Mouse (Mus musculus): ENCODE results near the gene Fam122a. TPM values are rescaled to one million over a fixed set of nuclear protein-coding genes. Genes with fewer than 3 reads are reported as not detected.

Fam122a gene
- polyA plus RNA-seq, 1 experiment from 2014 or later, result 41.3 TPM

DNA sequence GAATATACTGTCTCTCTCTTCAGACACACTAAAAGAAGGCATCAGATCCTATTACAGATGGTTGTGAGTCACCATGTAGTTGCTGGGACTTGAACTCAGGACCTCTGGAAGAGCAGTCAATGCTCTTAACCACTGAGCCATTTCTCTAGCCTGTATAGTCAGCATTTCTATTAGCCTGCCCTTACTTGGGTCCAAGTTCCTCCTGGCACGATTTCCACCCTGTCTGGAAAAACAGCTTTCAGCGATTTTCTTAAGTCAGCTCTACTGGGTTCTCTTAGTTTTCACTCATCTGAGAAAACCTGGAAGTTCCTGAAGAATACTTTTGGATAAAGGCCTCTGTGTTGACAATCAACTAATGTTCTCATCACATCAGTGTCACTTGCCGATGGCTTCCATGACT lies 22.1 kb upstream of the Fam122a start:
- H3K27ac ChIP-seq (ENCODE audit: low read depth, low read length), result no peak overlapping the region
- 77% methylated on average over 3 of the region's 3 CpGs for WGBS
- no peak for ATAC-seq

DNA sequence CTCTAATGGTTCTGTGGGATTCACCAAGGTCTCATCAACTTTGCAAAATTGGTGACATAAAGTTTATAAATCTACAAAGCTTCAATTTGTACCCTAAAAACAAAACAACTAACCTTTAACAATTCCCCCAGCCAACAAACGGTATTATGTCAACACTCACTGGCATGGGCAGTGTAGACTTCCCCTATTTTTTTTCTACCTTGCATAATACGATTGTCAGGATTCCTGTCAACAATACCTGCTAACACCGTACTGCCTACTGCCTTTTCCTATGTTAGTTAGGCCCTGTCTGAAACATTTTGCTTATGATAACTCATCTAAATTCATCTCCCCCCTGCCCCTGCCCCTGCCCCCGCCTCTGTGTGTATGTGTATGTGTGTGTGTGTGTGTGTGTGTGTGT lies 16.7 kb upstream of the Fam122a start:
- ATAC-seq, result no peak
- H3K36me3 ChIP-seq (ENCODE audit: control insufficient read depth, insufficient read depth, low read length), result no peaks in the 10 kb centered on the region
- WGBS, result 92% methylated on average over 4 of the region's 4 CpGs

More for the DNA sequence above, 22.1 kb upstream of the Fam122a start:
- Histone ChIP-seq H3K4me1 (ENCODE audit: control insufficient read depth, insufficient read depth, low read length) (no peaks in the 10 kb centered on the region), H3K36me3 (ENCODE audit: control insufficient read depth, insufficient read depth, low read length) (no peaks in the 10 kb centered on the region), H3K9me3 (replicated peaks; ENCODE audit: control insufficient read depth, low read length) (no peaks in the 10 kb centered on the region), H3K4me2 (ENCODE audit: low read length) (no peak overlapping the region), H3K9ac (ENCODE audit: low read length) (no peak overlapping the region), H3K4me3 (ENCODE audit: low read depth, low read length) (no peak overlapping the region), H3K27me3 (replicated peaks; ENCODE audit: control insufficient read depth, insufficient read depth, low read length) (no peaks in the 10 kb centered on the region)
- DNase-seq (ENCODE audit: low spot score), result no peak

DNA sequence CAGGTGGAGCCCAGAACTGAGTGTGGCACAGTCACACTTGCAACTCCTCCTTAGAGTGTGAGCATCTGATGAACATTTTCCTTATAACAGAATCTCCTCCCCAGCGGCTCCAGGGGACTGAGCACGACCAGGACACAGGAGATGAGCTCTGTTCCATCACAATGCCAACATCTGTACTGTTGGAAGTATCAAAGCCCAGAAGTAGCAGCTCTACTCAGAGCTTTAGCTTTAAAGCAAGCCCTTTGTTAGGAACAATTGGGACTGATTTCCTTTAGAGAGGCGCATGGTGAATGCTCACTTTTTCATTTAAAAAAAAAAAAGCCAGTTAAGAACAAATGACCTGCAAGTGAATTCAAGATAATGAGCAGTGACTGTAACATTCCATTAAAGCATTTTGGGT lies 14.7 kb upstream of the Fam122a start:
- Histone ChIP-seq H3K9ac (ENCODE audit: low read length) (no peak overlapping the region), H3K27me3 (replicated peaks; ENCODE audit: control insufficient read depth, insufficient read depth, low read length) (no peaks in the 10 kb centered on the region), H3K4me3 (ENCODE audit: low read depth, low read length) (no peak overlapping the region), H3K9me3 (replicated peaks; ENCODE audit: control insufficient read depth, low read length) (no peaks in the 10 kb centered on the region), H3K4me1 (ENCODE audit: control insufficient read depth, insufficient read depth, low read length) (no peaks in the 10 kb centered on the region), H3K27ac (ENCODE audit: low read depth, low read length) (no peak overlapping the region), H3K4me2 (ENCODE audit: low read length) (no peak overlapping the region), H3K36me3 (ENCODE audit: control insufficient read depth, insufficient read depth, low read length) (no peaks in the 10 kb centered on the region)
- WGBS, result 7% methylated on average over 3 of the region's 3 CpGs
- ATAC-seq (no peak), DNase-seq (ENCODE audit: low spot score) (no peak)

More for the DNA sequence above, 16.7 kb upstream of the Fam122a start:
- Histone ChIP-seq H3K27ac (ENCODE audit: low read depth, low read length) (no peak overlapping the region), H3K9me3 (replicated peaks; ENCODE audit: control insufficient read depth, low read length) (no peaks in the 10 kb centered on the region), H3K4me3 (ENCODE audit: low read depth, low read length) (no peak overlapping the region), H3K4me1 (ENCODE audit: control insufficient read depth, insufficient read depth, low read length) (no peaks in the 10 kb centered on the region), H3K27me3 (replicated peaks; ENCODE audit: control insufficient read depth, insufficient read depth, low read length) (no peaks in the 10 kb centered on the region), H3K9ac (ENCODE audit: low read length) (no peak overlapping the region), H3K4me2 (ENCODE audit: low read length) (no peak overlapping the region)
- no peak for DNase-seq (ENCODE audit: low spot score)

DNA sequence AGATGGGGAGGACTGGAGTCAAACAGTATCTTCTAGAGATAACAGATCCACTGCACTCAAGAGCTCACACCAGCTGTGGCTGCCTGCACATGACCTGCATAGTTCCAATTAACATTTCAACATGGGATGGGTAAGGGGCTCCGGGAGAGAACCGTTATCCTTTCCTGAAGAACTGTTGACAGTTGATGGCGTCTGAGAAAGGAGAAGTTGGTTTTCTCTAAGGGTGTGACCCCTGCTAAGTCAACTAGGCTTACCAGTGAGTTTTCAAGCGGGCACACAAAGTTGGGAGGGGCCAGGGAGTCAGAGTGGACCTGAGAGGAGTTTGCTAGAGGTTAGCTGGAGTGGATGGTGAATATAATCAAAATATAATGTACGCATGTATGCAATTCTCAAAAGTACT lies 13.1 kb upstream of the Fam122a start:
- ATAC-seq, result no peak
- 78% methylated on average over 5 of the region's 5 CpGs for WGBS
- H3K4me2 ChIP-seq (ENCODE audit: low read length), result no peak overlapping the region
- H3K9ac ChIP-seq (ENCODE audit: low read length), result no peak overlapping the region
- no peaks in the 10 kb centered on the region for H3K27me3 ChIP-seq (replicated peaks; ENCODE audit: control insufficient read depth, insufficient read depth, low read length)
- DNase-seq (ENCODE audit: low spot score), result no peak
- no peaks in the 10 kb centered on the region for H3K36me3 ChIP-seq (ENCODE audit: control insufficient read depth, insufficient read depth, low read length)
- H3K4me1 ChIP-seq (ENCODE audit: control insufficient read depth, insufficient read depth, low read length), result no peaks in the 10 kb centered on the region
- H3K27ac ChIP-seq (ENCODE audit: low read depth, low read length), result no peak overlapping the region
- no peaks in the 10 kb centered on the region for H3K9me3 ChIP-seq (replicated peaks; ENCODE audit: control insufficient read depth, low read length)
- H3K4me3 ChIP-seq (ENCODE audit: low read depth, low read length), result no peak overlapping the region

DNA sequence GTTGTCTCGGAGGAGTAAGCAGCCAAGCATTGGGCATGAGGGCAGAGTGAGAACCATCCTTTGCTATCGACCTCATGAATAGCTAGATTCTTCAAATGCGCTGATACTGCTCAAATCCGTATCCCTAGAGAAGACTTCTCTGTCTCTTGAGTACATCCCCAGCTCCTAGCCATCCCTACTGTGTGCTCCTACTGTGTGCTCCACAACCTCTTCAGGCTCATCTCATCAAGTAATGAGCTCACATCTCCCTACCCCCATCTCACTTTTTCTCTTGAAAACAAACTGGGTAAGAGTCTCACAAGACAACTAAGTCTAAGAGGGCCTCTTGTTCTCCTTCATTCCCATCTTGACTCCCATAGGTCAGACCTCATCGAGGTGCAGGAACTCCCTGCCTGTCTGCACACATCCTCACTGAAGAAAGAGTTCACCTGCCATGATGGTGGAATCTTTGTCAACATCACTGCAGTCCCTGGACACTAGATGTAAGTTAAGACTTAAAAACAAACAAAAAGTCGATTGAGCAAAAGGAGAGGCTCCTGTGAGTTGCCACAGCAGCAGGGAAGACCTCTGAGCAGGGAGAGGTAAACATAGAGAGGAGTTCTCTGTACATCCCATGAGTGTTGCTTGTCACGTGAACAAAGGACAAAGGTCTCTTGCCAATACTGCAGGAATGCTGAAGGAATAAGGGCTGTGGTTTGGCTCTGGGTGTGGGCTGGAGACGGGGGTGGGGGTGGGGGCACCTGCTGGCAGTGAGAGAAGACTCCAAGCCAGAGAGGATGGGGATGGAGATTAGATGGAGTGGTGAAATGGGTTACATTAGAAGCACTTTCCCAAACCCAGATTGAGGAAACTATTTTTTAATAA lies 9.5 kb upstream of the Fam122a start:
- Histone ChIP-seq H3K9me3 (replicated peaks; ENCODE audit: control insufficient read depth, low read length) (no peaks in the 10 kb centered on the region), H3K9ac (ENCODE audit: low read length) (no peak overlapping the region), H3K4me1 (ENCODE audit: control insufficient read depth, insufficient read depth, low read length) (0 out of 2 replicates have a peak, but pooled peaks cover 2% of the 10 kb centered on the region), H3K4me2 (ENCODE audit: low read length) (no peak overlapping the region), H3K36me3 (ENCODE audit: control insufficient read depth, insufficient read depth, low read length) (no peaks in the 10 kb centered on the region), H3K4me3 (ENCODE audit: low read depth, low read length) (no peak overlapping the region), H3K27ac (ENCODE audit: low read depth, low read length) (no peak overlapping the region), H3K27me3 (replicated peaks; ENCODE audit: control insufficient read depth, insufficient read depth, low read length) (no peaks in the 10 kb centered on the region)
- 82% methylated on average over 8 of the region's 8 CpGs for WGBS
- ATAC-seq (no peak), DNase-seq (ENCODE audit: low spot score) (no peak)

DNA sequence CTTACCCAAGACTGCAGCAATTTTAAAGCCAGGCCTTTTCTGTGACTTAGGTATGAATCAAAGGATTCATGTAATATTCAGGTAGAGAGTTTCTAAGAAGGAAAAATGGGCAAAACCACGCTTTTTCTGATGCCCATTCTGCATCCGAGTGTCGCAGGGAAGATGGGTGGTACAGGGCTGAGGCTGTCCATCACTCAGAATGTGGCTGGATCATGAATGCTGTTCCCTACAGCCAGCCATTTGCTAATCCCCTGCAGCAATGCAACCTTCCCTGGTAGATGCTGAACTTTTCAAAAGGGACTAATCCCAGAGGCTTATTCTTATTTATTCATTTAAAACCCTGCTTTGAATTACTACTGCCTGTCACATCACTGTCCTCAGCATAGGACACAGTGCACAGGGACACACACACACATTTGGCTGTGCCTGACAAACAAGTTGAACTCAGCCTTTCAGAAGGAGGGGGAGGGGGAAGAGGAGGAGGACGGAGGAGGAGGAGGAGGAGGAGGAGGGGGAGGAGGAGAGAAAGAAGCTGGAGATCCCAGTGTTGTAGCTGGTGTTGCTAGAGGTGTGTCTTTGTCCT lies 7.5 kb upstream of the Fam122a start:
- ATAC-seq, result no peak
- Histone ChIP-seq H3K27me3 (replicated peaks; ENCODE audit: control insufficient read depth, insufficient read depth, low read length) (no peaks in the 10 kb centered on the region), H3K27ac (ENCODE audit: low read depth, low read length) (no peak overlapping the region), H3K36me3 (ENCODE audit: control insufficient read depth, insufficient read depth, low read length) (no peaks in the 10 kb centered on the region), H3K9me3 (replicated peaks; ENCODE audit: control insufficient read depth, low read length) (no peaks in the 10 kb centered on the region), H3K9ac (ENCODE audit: low read length) (no peak overlapping the region), H3K4me3 (ENCODE audit: low read depth, low read length) (no peak overlapping the region), H3K4me2 (ENCODE audit: low read length) (no peak overlapping the region), H3K4me1 (ENCODE audit: control insufficient read depth, insufficient read depth, low read length) (0 out of 2 replicates have a peak, but pooled peaks cover 2% of the 10 kb centered on the region)
- DNase-seq (ENCODE audit: low spot score), result no peak
- 17% methylated on average over 4 of the region's 4 CpGs for WGBS

DNA sequence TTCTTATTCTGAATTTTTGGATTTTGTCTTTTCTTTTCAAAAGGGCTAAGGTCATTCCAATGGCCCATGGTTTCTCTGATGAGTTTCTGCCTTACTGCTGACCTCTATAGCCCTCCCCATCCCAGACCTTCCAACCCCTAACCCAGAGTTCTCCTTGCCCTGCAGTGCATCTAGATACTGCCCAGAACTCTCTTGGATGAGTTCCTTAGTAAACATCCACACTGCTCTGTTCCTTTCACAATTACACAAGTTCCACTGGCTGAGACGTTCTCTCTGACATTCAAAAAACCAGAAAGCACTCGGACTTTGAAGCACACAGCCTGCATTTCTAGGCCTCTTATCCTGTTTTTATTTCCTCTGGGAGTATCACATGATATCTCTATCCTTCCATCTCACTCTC lies 3.8 kb upstream of the Fam122a start:
- H3K9ac ChIP-seq (ENCODE audit: low read length), result no peak overlapping the region
- no peaks in the 10 kb centered on the region for H3K9me3 ChIP-seq (replicated peaks; ENCODE audit: control insufficient read depth, low read length)
- H3K4me3 ChIP-seq (ENCODE audit: low read depth, low read length), result no peak overlapping the region
- no peak overlapping the region for H3K4me2 ChIP-seq (ENCODE audit: low read length)
- ATAC-seq (no peak), DNase-seq (ENCODE audit: low spot score) (no peak)
- 65% methylated on average over 2 of the region's 2 CpGs for WGBS
- peaks cover 4% of the 10 kb centered on the region; the same call in 1 of the 2 replicates for H3K4me1 ChIP-seq (ENCODE audit: control insufficient read depth, insufficient read depth, low read length)
- H3K36me3 ChIP-seq (ENCODE audit: control insufficient read depth, insufficient read depth, low read length), result no peaks in the 10 kb centered on the region
- no peaks in the 10 kb centered on the region for H3K27me3 ChIP-seq (replicated peaks; ENCODE audit: control insufficient read depth, insufficient read depth, low read length)
- no peak overlapping the region for H3K27ac ChIP-seq (ENCODE audit: low read depth, low read length)

DNA sequence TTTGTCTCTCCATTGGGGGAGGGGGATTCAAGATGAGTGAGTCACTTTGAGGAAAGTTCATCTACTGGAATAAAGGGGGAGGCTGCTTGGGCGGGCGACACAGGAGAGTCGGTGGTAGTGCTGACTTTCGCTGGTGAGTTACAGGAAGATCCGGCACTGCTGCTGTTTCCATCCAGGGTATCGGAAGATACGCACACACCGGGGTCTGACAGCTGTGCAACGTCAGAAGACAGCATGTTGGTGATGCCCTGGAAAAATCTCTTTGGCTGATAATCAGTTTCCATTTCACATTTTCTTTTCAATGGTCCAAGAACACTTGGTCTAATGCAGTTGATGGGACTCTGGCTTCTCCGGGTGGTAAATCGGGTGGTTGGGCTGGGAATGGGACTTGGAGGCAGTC lies 695 bp downstream of the Fam122a start:
- DNase-seq (ENCODE audit: low spot score) (no peak), ATAC-seq (no peak)
- Histone ChIP-seq H3K36me3 (ENCODE audit: control insufficient read depth, insufficient read depth, low read length) (0 out of 2 replicates have a peak, but pooled peaks cover 6% of the 10 kb centered on the region), H3K4me1 (ENCODE audit: control insufficient read depth, insufficient read depth, low read length) (peaks cover 8% of the 10 kb centered on the region), H3K9ac (ENCODE audit: low read length) (peak overlapping the region; percentile 95), H3K27me3 (replicated peaks; ENCODE audit: control insufficient read depth, insufficient read depth, low read length) (no peaks in the 10 kb centered on the region), H3K4me3 (ENCODE audit: low read depth, low read length) (peak overlapping the region; percentile 75), H3K9me3 (replicated peaks; ENCODE audit: control insufficient read depth, low read length) (no peaks in the 10 kb centered on the region), H3K4me2 (ENCODE audit: low read length) (peak overlapping the region; percentile 86), H3K27ac (ENCODE audit: low read depth, low read length) (peak overlapping the region; percentile 93)
- WGBS, result 2% methylated on average over 11 of the region's 11 CpGs

DNA sequence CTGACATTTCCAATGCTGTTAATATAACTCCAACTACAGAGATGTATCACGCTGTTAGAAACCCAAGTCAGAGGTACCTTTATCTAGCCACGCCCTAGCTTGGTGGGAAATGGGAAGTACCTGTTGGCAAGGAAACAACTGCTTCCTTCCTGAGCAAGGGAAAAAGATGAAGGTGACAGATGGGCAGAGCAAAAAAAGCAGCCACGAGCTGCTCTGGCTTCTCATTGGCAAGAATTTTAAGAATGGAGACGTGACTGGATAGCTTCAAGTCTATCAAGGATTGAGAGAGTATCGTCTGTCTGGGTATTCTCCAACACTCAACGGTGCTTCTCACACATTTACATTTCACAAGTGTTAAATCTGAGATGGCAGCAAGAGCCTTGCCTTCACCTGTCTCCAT lies 1.9 kb downstream of the Fam122a start:
- Histone ChIP-seq H3K4me2 (ENCODE audit: low read length) (peak overlapping the region; percentile 8), H3K9ac (ENCODE audit: low read length) (no peak overlapping the region)
- ATAC-seq, result no peak

More for the DNA sequence above, 1.9 kb downstream of the Fam122a start:
- Histone ChIP-seq H3K36me3 (ENCODE audit: control insufficient read depth, insufficient read depth, low read length) (0 out of 2 replicates have a peak, but pooled peaks cover 6% of the 10 kb centered on the region), H3K4me3 (ENCODE audit: low read depth, low read length) (no peak overlapping the region), H3K9me3 (replicated peaks; ENCODE audit: control insufficient read depth, low read length) (no peaks in the 10 kb centered on the region), H3K27me3 (replicated peaks; ENCODE audit: control insufficient read depth, insufficient read depth, low read length) (no peaks in the 10 kb centered on the region), H3K27ac (ENCODE audit: low read depth, low read length) (no peak overlapping the region), H3K4me1 (ENCODE audit: control insufficient read depth, insufficient read depth, low read length) (peaks cover 8% of the 10 kb centered on the region)
- WGBS, result 76% methylated on average over 6 of the region's 6 CpGs
- DNase-seq (ENCODE audit: low spot score), result no peak
